Mouse (Mus musculus): ENCODE measurements at regions not wholly inside any gene's neighbourhood (a gene's known extent, or its start where the extent isn't known, plus 50 kb on each side); places are given as distances from the start of the nearest gene placed in this dataset.

- in situ Hi-C loops (cut with MboI; ENCODE audit: unreplicated experiment in 2 of 2), result no loop called here
Observed at GRCm38 (mm10) chr2:105523297-105523802, 124.2 kb upstream of the Rcn1 start.

- in situ Hi-C loops (cut with MboI; ENCODE audit: unreplicated experiment in 2 of 2), result no loop called here
Observed at GRCm38 (mm10) chr2:105525111-105525610, 126.0 kb upstream of the Rcn1 start.

DNA sequence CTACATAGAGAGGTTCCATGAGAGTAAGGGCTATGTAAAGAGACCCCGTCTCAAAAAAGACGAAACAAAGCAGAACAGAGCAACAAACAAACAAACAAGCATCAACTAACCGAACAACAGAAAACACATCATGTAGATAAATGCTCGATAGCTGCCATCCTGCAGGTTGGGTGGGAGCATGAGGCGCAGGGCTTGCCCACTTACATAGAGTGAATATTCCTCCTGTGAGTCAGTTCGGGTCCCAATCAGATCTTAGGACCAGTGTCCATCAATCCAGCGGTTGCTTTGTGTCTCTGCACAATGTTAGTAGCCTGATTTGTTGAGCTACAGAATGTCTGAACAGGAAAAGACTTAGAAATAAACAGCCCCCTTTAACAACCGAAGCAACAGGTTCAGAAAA lies 129.4 kb upstream of the Rcn1 start:
- in situ Hi-C loops (cut with MboI; ENCODE audit: unreplicated experiment in 2 of 2), result no loop called here

DNA sequence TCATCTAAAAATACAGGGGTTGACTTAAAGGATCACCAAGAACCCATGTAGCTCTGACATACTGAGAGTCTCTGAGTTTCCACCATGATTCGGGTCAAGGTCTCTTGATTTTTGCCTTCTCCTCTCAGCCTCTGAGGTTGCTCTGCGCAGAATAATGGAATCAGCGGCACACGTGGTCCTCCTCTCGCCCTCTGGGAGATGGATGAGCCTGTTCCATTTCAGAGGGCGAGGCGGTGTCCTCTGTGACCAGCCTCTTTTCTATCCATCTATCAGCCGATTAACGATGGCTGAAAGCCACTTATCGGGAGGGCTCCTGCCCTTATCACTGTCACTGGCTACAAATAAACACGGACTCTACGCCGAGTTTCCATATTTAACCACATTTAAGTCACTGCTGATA lies 124.6 kb upstream of the Pax6 start:
- in situ Hi-C loops (cut with MboI; ENCODE audit: unreplicated experiment in 2 of 2), result no loop called here

- in situ Hi-C loops (cut with MboI; ENCODE audit: unreplicated experiment in 2 of 2), result no loop called here
Observed at GRCm38 (mm10) chr2:105552092-105552491, 116.6 kb upstream of the Pax6 start.

- in situ Hi-C loops (cut with MboI; ENCODE audit: unreplicated experiment in 2 of 2), result no loop called here
Observed at GRCm38 (mm10) chr2:105586782-105587181, 81.9 kb upstream of the Pax6 start.

DNA sequence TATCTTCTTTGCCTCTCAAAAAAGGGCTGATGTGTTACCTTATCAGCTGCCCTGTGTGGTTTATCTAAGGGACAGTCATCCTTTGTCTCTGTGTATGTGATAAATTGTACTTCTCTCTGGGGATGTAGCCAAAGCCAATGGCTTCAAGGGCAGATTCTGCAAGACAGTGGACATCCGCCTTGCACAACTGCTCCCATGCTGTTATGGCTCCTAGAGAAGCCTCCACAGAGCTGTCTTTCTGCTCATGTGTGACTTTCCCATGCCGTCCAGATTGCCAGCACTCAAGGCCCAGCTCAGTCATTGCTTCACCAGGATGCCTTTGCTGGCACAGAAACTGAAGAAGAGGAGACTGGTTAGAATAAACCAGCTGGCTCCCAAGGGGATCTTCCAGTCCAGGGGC lies 74.6 kb upstream of the Pax6 start:
- in situ Hi-C loops (cut with MboI; ENCODE audit: unreplicated experiment in 2 of 2), result no loop called here

DNA sequence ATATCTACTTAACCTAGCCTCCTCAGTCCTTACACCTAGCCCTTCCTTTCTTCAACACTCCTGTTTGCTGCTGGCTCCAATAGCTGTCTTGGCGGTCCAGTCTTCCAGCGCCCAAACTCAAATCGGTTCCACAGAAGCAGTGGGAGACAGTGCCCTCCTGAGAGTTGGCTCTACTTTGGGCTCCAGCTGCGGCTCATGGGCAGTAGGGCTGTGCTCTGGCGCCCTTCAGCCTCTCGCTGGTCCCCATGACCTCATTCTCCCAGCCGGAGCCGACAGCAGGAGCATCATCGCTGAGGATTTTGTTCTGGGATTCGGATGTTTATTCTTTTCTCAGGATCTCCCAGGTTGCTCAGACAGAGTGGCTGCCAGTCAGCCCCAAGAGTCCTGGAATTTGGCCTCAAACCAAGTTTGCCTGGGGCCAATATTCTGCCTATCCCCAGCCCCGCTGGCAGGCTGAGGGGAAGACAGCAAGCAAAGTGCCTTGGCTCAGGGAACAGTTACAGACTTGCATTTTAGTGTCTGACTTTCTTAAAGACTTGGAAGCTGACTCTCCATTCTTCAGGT lies 64.1 kb upstream of the Pax6 start:
- in situ Hi-C loops (cut with MboI; ENCODE audit: unreplicated experiment in 2 of 2), result loop anchor here in 1 of 2 experiments (25.0 kb wide), 1 partner anchor 1358 kb away; the partner anchor contains the start of gene Arl14ep

DNA sequence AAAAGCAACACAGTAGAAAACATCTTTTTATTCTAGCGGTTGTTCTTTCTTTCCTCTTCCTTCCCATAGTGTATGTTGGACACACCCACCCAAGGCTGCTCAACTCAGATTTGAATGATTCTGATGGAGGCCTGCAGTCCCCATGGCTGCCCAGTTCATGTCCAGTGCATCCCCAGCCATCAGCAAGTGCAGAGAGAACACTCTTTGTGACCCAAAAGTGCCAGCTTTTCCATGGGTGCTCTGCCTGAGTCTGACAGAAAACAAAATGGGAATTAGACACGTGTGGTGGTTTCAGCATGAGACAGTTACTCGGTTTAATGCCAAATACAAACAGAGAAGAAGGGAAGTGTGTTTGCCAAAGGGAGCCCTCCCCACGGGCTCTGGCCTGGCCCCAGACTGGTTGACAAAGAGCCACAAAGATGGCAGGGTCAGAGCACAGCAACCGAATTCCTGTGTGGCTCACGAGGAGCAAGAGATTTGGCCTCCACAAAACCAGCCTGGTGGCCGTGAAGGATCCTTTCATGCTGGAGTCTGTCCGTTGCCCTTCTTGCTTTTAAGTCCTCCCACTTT lies 60.6 kb upstream of the Pax6 start:
- in situ Hi-C loops (cut with MboI; ENCODE audit: unreplicated experiment in 2 of 2), result loop anchor here in 1 of 2 experiments (25.0 kb wide), 1 partner anchor 1354 kb away; the partner anchor contains the start of gene Arl14ep

DNA sequence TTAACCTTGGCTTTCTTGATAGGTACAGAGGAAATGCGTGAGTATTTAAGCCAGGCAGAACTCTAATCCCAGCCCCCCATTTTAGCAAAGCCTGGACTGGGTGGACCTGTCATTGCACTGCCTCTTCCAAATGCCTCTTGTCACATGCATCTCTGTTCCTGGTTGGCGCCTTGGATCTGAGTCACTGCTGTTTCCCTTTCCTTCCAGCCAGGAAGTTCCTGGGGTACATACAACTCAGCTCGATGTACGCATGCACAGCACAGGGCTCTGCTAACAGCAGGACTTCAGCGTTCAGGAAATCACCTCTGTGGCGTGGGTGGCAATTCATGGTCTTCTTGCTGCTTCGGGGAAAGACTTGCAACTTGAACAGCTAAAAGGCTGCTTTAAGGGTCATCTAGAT lies 59.9 kb upstream of the Pax6 start:
- in situ Hi-C loops (cut with MboI; ENCODE audit: unreplicated experiment in 2 of 2), result loop anchor here in 1 of 2 experiments (25.0 kb wide), 1 partner anchor 1354 kb away; the partner anchor contains the start of gene Arl14ep

GRCm38 (mm10) chr2:105611014-105611413 lies 57.7 kb upstream of the Pax6 start:
- in situ Hi-C loops (cut with MboI; ENCODE audit: unreplicated experiment in 2 of 2), result loop anchor here (5.0 to 25.0 kb wide), 2 partner anchors 471 to 1351 kb away; partner anchors contain the start of gene Arl14ep (in 1 of the 2)

GRCm38 (mm10) chr2:105611651-105612050 lies 57.0 kb upstream of the Pax6 start:
- in situ Hi-C loops (cut with MboI; ENCODE audit: unreplicated experiment in 2 of 2), result loop anchor here (5.0 to 25.0 kb wide), 2 partner anchors 471 to 1351 kb away; partner anchors contain the start of gene Arl14ep (in 1 of the 2)

DNA sequence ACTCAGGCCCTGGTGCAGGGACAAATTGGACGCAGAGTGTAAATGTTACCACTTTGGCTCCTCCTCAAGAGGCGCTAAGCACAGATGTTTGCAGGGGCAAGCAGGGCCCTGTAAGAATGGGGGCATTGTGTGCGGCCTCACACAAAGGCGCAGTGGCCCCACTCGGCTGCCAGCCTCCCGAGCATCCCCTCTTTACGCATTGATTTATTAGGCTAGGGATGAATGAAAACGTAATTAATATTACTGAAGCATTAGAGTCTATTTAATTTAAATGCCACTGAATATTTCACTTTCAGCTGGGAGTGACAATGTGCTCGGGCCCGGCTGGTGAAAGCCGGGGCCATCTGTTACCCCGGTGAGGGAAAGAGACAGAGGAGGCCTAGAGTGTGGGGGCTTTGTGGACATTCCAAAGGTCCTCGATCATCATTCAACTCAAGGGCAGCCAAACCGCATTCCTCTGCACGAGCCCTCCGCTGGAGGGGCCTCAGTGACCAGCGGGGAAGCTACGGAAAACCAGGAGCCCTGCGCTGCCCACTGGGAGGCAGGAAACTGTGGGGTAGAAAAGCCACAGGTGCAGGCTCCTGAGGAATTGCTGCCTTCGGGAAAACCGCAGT lies 56.5 kb upstream of the Pax6 start:
- in situ Hi-C loops (cut with MboI; ENCODE audit: unreplicated experiment in 2 of 2), result loop anchor here (5.0 to 25.0 kb wide), 2 partner anchors 470 to 1350 kb away; partner anchors contain the start of gene Arl14ep (in 1 of the 2)

GRCm38 (mm10) chr2:105612706-105613105 lies 56.0 kb upstream of the Pax6 start:
- in situ Hi-C loops (cut with MboI; ENCODE audit: unreplicated experiment in 2 of 2), result loop anchor here (5.0 to 25.0 kb wide), 2 partner anchors 470 to 1350 kb away; partner anchors contain the start of gene Arl14ep (in 1 of the 2)

GRCm38 (mm10) chr2:105613243-105613642 lies 55.5 kb upstream of the Pax6 start:
- in situ Hi-C loops (cut with MboI; ENCODE audit: unreplicated experiment in 2 of 2), result loop anchor here (5.0 to 25.0 kb wide), 2 partner anchors 469 to 1349 kb away; partner anchors contain the start of gene Arl14ep (in 1 of the 2)

DNA sequence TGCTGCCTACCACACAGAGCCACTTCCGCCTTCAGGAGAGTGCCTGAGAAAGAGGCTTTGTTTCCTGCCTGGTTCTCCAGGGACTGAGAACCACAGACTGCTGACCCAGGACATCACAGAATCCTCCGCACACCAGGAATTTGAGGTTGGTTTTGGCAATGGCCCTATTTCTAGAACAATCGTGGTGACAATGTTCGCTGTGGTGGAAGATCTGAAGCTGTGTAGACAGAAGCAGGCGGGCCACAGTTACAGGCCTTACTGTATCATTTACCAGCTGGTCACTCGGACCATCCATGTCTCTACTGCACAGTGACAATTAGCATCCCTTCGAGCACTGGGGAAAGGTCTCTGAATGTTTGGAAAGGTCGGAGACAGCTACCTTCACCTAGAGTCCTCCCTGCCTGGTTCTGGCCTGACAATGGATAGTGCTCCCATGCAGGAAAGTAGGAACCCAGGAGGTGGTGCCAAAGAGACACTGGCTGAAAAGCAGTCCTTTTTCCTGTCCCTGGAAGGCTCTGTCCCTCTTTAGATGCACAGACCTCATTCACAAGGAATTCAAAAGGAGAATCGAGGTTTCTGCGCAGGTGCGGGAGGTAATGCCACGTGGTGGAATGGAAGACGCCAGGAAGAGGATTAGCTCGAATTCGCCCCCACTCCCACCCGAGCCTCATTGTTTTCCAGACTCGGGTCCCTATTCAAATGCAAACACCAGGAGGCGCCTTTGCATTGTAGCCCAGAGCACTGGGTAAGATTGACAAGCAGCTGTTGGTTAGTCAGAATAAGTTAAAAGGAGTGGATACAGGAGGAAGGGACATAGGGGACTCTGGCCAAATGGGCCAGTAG lies 52.6 kb upstream of the Pax6 start:
- in situ Hi-C loops (cut with MboI; ENCODE audit: unreplicated experiment in 2 of 2), result loop anchor here in 1 of 2 experiments (5.0 to 25.0 kb wide), 2 partner anchors 466 to 1346 kb away; partner anchors contain the start of gene Arl14ep

Data from v-Abl transformed pro-B cells (cell line).